Mouse (Mus musculus) hindbrain, embryonic 10.5 days (tissue): ENCODE measurements at regions not wholly inside any gene's neighbourhood (a gene's known extent, or its start where the extent isn't known, plus 50 kb on each side); places are given as distances from the start of the nearest gene placed in this dataset.

Experiments
- DNase-seq: peaks from one replicate; pipeline ENCODE4 v3.0.0-alpha.2; 2017; ENCODE audit warnings: low spot score
- H3K27ac ChIP-seq: fragments of 300-500 bp; sonication (generic); 2 replicates; pipeline ENCODE4 v1.5.1; 2016; ENCODE audit warnings: mild to moderate bottlenecking, moderate library complexity
- H3K27me3 ChIP-seq: fragments of 300-500 bp; sonication (generic); 2 replicates; pipeline ENCODE4 v1.6.1; 2016; ENCODE audit warnings: mild to moderate bottlenecking; ENCODE audit not compliant: poor library complexity, insufficient read depth, severe bottlenecking
- H3K36me3 ChIP-seq: fragments of 300-500 bp; sonication (generic); 2 replicates; pipeline ENCODE4 v1.6.1; 2016; ENCODE audit warnings: mild to moderate bottlenecking, moderate library complexity
- H3K4me1 ChIP-seq: fragments of 300-500 bp; sonication (generic); replicated peaks from 2 replicates; pipeline ENCODE4 v1.6.1; 2016; ENCODE audit warnings: mild to moderate bottlenecking
- H3K4me3 ChIP-seq: fragments of 300-500 bp; sonication (generic); 2 replicates; pipeline ENCODE4 v1.5.1; 2016; ENCODE audit warnings: mild to moderate bottlenecking, moderate library complexity
- H3K9me3 ChIP-seq: fragments of 300-500 bp; sonication (generic); 2 replicates; pipeline ENCODE4 v1.6.1; 2016; ENCODE audit warnings: mild to moderate bottlenecking, moderate library complexity
- WGBS: fragments of 180-500 bp; shearing (Covaris S2); methylation state at CpG from one replicate; pipeline ENCODE4 v1.1.7; 2016; 5-methylcytosine and 5-hydroxymethylcytosine counted together

GRCm38 (mm10) chr9:59134171-59135041, 98.2 kb upstream of the Neo1 start:
- peak; percentile 40 for DNase-seq
- peak overlapping the region; percentile 69 for H3K27ac ChIP-seq
- H3K27me3 ChIP-seq: peaks cover 6% of the 10 kb centered on the region
- H3K9me3 ChIP-seq: no peaks in the 10 kb centered on the region
- H3K4me1 ChIP-seq: peaks cover 23% of the 10 kb centered on the region
- 49% methylated on average over 15 of the region's 15 CpGs for WGBS
- H3K4me3 ChIP-seq: no peak overlapping the region
- no peaks in the 10 kb centered on the region for H3K36me3 ChIP-seq

GRCm38 (mm10) chr9:59129699-59130340, 93.6 kb upstream of the Neo1 start:
- WGBS: 85% methylated on average over 9 of the region's 9 CpGs
- DNase-seq: no peak
- Histone ChIP-seq H3K36me3 (no peaks in the 10 kb centered on the region), H3K4me1 (peaks cover 19% of the 10 kb centered on the region), H3K4me3 (no peak overlapping the region), H3K27ac (no peak overlapping the region), H3K27me3 (peaks cover 6% of the 10 kb centered on the region), H3K9me3 (no peaks in the 10 kb centered on the region)

GRCm38 (mm10) chr9:59129252-59129651, 93.0 kb upstream of the Neo1 start:
- peaks cover 13% of the 10 kb centered on the region for H3K4me1 ChIP-seq
- no peak overlapping the region for H3K4me3 ChIP-seq
- peaks cover 6% of the 10 kb centered on the region; the same call in 1 of the 2 replicates for H3K27me3 ChIP-seq
- WGBS: 96% methylated on average over 1 of the region's 1 CpGs
- no peaks in the 10 kb centered on the region for H3K9me3 ChIP-seq
- no peaks in the 10 kb centered on the region for H3K36me3 ChIP-seq
- DNase-seq: no peak
- H3K27ac ChIP-seq: no peak overlapping the region

- Histone ChIP-seq H3K36me3 (no peaks in the 10 kb centered on the region), H3K9me3 (no peaks in the 10 kb centered on the region), H3K4me1 (peaks cover 1% of the 10 kb centered on the region), H3K27ac (no peak overlapping the region), H3K27me3 (no peaks in the 10 kb centered on the region), H3K4me3 (no peak overlapping the region)
- DNase-seq: no peak
- 87% methylated on average over 2 of the region's 2 CpGs for WGBS
Measured at GRCm38 (mm10) chr9:59128023-59128422, 91.8 kb upstream of the Neo1 start.

GRCm38 (mm10) chr9:59125886-59126285, 89.6 kb upstream of the Neo1 start:
- no peaks in the 10 kb centered on the region for H3K9me3 ChIP-seq
- H3K4me3 ChIP-seq: no peak overlapping the region
- H3K27me3 ChIP-seq: no peaks in the 10 kb centered on the region
- no peak for DNase-seq
- no peaks in the 10 kb centered on the region for H3K36me3 ChIP-seq
- no peak overlapping the region for H3K27ac ChIP-seq
- H3K4me1 ChIP-seq: no peaks in the 10 kb centered on the region
- WGBS: 86% methylated on average over 6 of the region's 6 CpGs

- no peak for DNase-seq
- H3K27ac ChIP-seq: no peak overlapping the region
- 72% methylated on average over 2 of the region's 2 CpGs for WGBS
- no peaks in the 10 kb centered on the region for H3K4me1 ChIP-seq
- no peak overlapping the region for H3K4me3 ChIP-seq
- H3K36me3 ChIP-seq: no peaks in the 10 kb centered on the region
- H3K9me3 ChIP-seq: no peaks in the 10 kb centered on the region
- no peaks in the 10 kb centered on the region for H3K27me3 ChIP-seq
Measured at GRCm38 (mm10) chr9:59116561-59116960, 80.3 kb upstream of the Neo1 start.

GRCm38 (mm10) chr9:59113859-59114258, 77.6 kb upstream of the Neo1 start:
- WGBS: 78% methylated on average over 4 of the region's 4 CpGs
- DNase-seq: no peak
- Histone ChIP-seq H3K27me3 (no peaks in the 10 kb centered on the region), H3K36me3 (no peaks in the 10 kb centered on the region), H3K4me1 (no peaks in the 10 kb centered on the region), H3K4me3 (no peak overlapping the region), H3K9me3 (no peaks in the 10 kb centered on the region), H3K27ac (no peak overlapping the region)

GRCm38 (mm10) chr9:59099738-59100137, 63.5 kb upstream of the Neo1 start:
- no peak for DNase-seq
- 87% methylated on average over 5 of the region's 5 CpGs for WGBS
- no peak overlapping the region for H3K4me3 ChIP-seq

GRCm38 (mm10) chr9:59097564-59097963, 61.3 kb upstream of the Neo1 start:
- no peak for DNase-seq
- Histone ChIP-seq H3K9me3 (no peaks in the 10 kb centered on the region), H3K27me3 (no peaks in the 10 kb centered on the region), H3K36me3 (no peaks in the 10 kb centered on the region), H3K4me1 (0 out of 2 replicates have a peak, but pooled peaks cover 4% of the 10 kb centered on the region), H3K27ac (no peak overlapping the region), H3K4me3 (no peak overlapping the region)
- WGBS: 69% methylated on average over 4 of the region's 4 CpGs

More at GRCm38 (mm10) chr9:59099738-59100137, 63.5 kb upstream of the Neo1 start:
- Histone ChIP-seq H3K9me3 (no peaks in the 10 kb centered on the region), H3K27me3 (no peaks in the 10 kb centered on the region), H3K36me3 (no peaks in the 10 kb centered on the region), H3K4me1 (0 out of 2 replicates have a peak, but pooled peaks cover 4% of the 10 kb centered on the region), H3K27ac (no peak overlapping the region)

GRCm38 (mm10) chr9:59096551-59097268, 60.5 kb upstream of the Neo1 start:
- H3K36me3 ChIP-seq: no peaks in the 10 kb centered on the region
- DNase-seq: no peak
- no peaks in the 10 kb centered on the region for H3K9me3 ChIP-seq
- H3K27me3 ChIP-seq: no peaks in the 10 kb centered on the region
- WGBS: 68% methylated on average over 12 of the region's 12 CpGs
- H3K4me3 ChIP-seq: no peak overlapping the region
- 0 out of 2 replicates have a peak, but pooled peaks cover 4% of the 10 kb centered on the region for H3K4me1 ChIP-seq
- H3K27ac ChIP-seq: no peak overlapping the region

GRCm38 (mm10) chr9:59095626-59096025, 59.4 kb upstream of the Neo1 start:
- no peaks in the 10 kb centered on the region for H3K9me3 ChIP-seq
- H3K27ac ChIP-seq: no peak overlapping the region
- H3K36me3 ChIP-seq: no peaks in the 10 kb centered on the region
- no peak overlapping the region for H3K4me3 ChIP-seq
- WGBS: 84% methylated on average over 7 of the region's 7 CpGs
- DNase-seq: no peak
- H3K27me3 ChIP-seq: no peaks in the 10 kb centered on the region
- H3K4me1 ChIP-seq: 0 out of 2 replicates have a peak, but pooled peaks cover 4% of the 10 kb centered on the region

GRCm38 (mm10) chr9:59094106-59094505, 57.9 kb upstream of the Neo1 start:
- H3K27me3 ChIP-seq: no peaks in the 10 kb centered on the region
- no peaks in the 10 kb centered on the region for H3K36me3 ChIP-seq
- H3K4me1 ChIP-seq: 0 out of 2 replicates have a peak, but pooled peaks cover 4% of the 10 kb centered on the region
- no peak overlapping the region for H3K4me3 ChIP-seq
- WGBS: 91% methylated on average over 4 of the region's 4 CpGs
- H3K27ac ChIP-seq: no peak overlapping the region
- no peaks in the 10 kb centered on the region for H3K9me3 ChIP-seq
- DNase-seq: no peak

- H3K27me3 ChIP-seq: no peaks in the 10 kb centered on the region
- no peaks in the 10 kb centered on the region for H3K9me3 ChIP-seq
- WGBS: 91% methylated on average over 3 of the region's 3 CpGs
- no peaks in the 10 kb centered on the region for H3K36me3 ChIP-seq
- no peaks in the 10 kb centered on the region for H3K4me1 ChIP-seq
- DNase-seq: no peak
- H3K27ac ChIP-seq: no peak overlapping the region
- no peak overlapping the region for H3K4me3 ChIP-seq
Measured at GRCm38 (mm10) chr9:59091179-59091578, 54.9 kb upstream of the Neo1 start.
